Mouse (Mus musculus): ENCODE measurements at regions not wholly inside any gene's neighbourhood (a gene's known extent, or its start where the extent isn't known, plus 50 kb on each side); places are given as distances from the start of the nearest gene placed in this dataset.

DNA sequence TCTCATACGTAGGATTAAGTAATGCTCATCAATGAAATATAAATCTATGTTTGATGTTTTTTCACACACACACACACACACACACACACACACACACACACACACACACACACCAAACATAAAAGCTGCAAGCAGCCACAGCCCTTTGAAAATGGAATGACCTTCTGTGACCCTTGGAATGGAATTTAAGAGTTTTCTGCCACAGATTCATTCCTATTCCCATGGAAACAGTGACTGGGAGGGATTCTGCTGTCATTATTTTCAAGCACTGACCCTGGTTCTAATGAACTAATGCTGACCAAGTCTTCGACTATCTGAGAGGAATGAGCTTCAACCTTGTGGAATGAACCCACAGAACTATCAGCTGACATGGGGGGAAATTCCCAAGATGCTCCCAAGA is 156.7 kb upstream of the Cnr1 start:
- no peak for TF ChIP-seq GATA1 (IDR thresholded peaks at IDR 0.05; ENCODE audit: low read length)
- TF ChIP-seq TAL1 (IDR thresholded peaks at IDR 0.05; ENCODE audit: low read length), result no peak
